In genomic region chr14:119761376-119761775, GRCm38 (mm10) we compare ENCODE assay signal across 23 mouse cellular contexts.
DNase-seq lines count a peak whose midpoint lies in the region; ATAC-seq and TF ChIP-seq lines count a peak whose summit lies in the region.
"Had no signal": no experiment of that assay in that cellular context is flagged by ENCODE, and none has a peak within 500 bp of the region (broad histone marks: within the 10 kb centered on the region; RNA-seq: fewer than 3 reads in every experiment).

No protein-coding gene starts in this region.

- H3K4me3 ChIP-seq in MEL (ENCODE audit: control insufficient read depth in 1 of 2, insufficient read depth in 1 of 2, low read depth in 2 of 2, low read length in 2 of 2), result no peak overlapping the region
- H3K4me3 ChIP-seq in hindbrain, embryonic 12.5 days, result no peak overlapping the region
- H3K4me3 ChIP-seq: embryonic facial prominence, embryonic 10.5 days; embryonic facial prominence, embryonic 12.5 days; forebrain, embryonic 13.5 days; forebrain, embryonic 15.5 days had no signal

- H3K27ac ChIP-seq in MEL (ENCODE audit: control insufficient read depth, low read depth, low read length), result no peak overlapping the region
- no peak overlapping the region for H3K27ac ChIP-seq in hindbrain, embryonic 12.5 days
- H3K27ac ChIP-seq: embryonic facial prominence, embryonic 10.5 days; embryonic facial prominence, embryonic 12.5 days; forebrain, embryonic 13.5 days; forebrain, embryonic 15.5 days had no signal

- no peak overlapping the region for H3K4me2 ChIP-seq in hindbrain, embryonic 12.5 days (replicated peaks)
- H3K4me2 ChIP-seq: embryonic facial prominence, embryonic 12.5 days; forebrain, embryonic 13.5 days; forebrain, embryonic 15.5 days had no signal

- no peaks in the 10 kb centered on the region for H3K27me3 ChIP-seq in MEL (ENCODE audit: control insufficient read depth in 1 of 2, insufficient read depth in 2 of 2, low read length in 2 of 2)
- H3K27me3 ChIP-seq in hindbrain, embryonic 12.5 days, result no peaks in the 10 kb centered on the region
- H3K27me3 ChIP-seq: CH12.LX; embryonic facial prominence, embryonic 12.5 days; forebrain, embryonic 13.5 days; forebrain, embryonic 15.5 days had no signal

- no peaks in the 10 kb centered on the region for H3K79me2 ChIP-seq in MEL (ENCODE audit: control insufficient read depth, insufficient read depth, low read length, poor library complexity)

- TF ChIP-seq EP300 in MEL (IDR thresholded peaks at IDR 0.05; ENCODE audit: low read depth in 1 of 2, low read length in 2 of 2), result no peak

- TF ChIP-seq POLR2A in MEL (IDR thresholded peaks at IDR 0.05; ENCODE audit: control insufficient read depth in 1 of 2, insufficient read depth in 1 of 2, low read depth in 1 of 2, low read length in 2 of 2, poor library complexity in 1 of 2), result no peak

- H3K4me1 ChIP-seq in MEL (ENCODE audit: control insufficient read depth in 1 of 2, insufficient read depth in 2 of 2, low read length in 2 of 2), result no peaks in the 10 kb centered on the region
- no peaks in the 10 kb centered on the region for H3K4me1 ChIP-seq in hindbrain, embryonic 12.5 days
- H3K4me1 ChIP-seq: embryonic facial prominence, embryonic 10.5 days; embryonic facial prominence, embryonic 12.5 days; forebrain, embryonic 13.5 days; forebrain, embryonic 15.5 days had no signal

- H3K36me3 ChIP-seq in MEL (ENCODE audit: control insufficient read depth in 1 of 2, insufficient read depth in 2 of 2, low read length in 2 of 2), result no peaks in the 10 kb centered on the region
- no peaks in the 10 kb centered on the region for H3K36me3 ChIP-seq in hindbrain, embryonic 12.5 days
- H3K36me3 ChIP-seq: embryonic facial prominence, embryonic 10.5 days; embryonic facial prominence, embryonic 12.5 days; forebrain, embryonic 15.5 days; G1E had no signal

- peak; percentile 3 for DNase-seq in MEL (ENCODE audit: low read depth, low spot score)
- no peak for DNase-seq in adrenal gland, adult 2 months
- DNase-seq: adrenal gland, postnatal 10 days; adrenal gland, postnatal 25 days; B cell, adult 2 months; cerebellum, adult 11 months; cerebellum, adult 18-20 months; cerebellum, adult 8-10 months; cerebellum, adult 9-11 months; cerebellum, postnatal 14 days; cerebellum, postnatal 36 days had no signal

- H3K9me3 ChIP-seq in MEL (replicated peaks; ENCODE audit: insufficient read depth, low read length), result no peaks in the 10 kb centered on the region
- H3K9me3 ChIP-seq in hindbrain, embryonic 12.5 days (replicated peaks), result no peaks in the 10 kb centered on the region
- H3K9me3 ChIP-seq: embryonic facial prominence, embryonic 10.5 days; embryonic facial prominence, embryonic 12.5 days; forebrain, embryonic 13.5 days; forebrain, embryonic 15.5 days had no signal

- TF ChIP-seq CTCF in MEL (IDR thresholded peaks at IDR 0.05 in 2 of 3, conservative IDR thresholded peaks at IDR 0.05 in 1 of 3; ENCODE audit: control insufficient read depth in 1 of 3, insufficient read depth in 1 of 3, low read depth in 2 of 3, low read length in 3 of 3, poor library complexity in 1 of 3, severe bottlenecking in 1 of 3), result no peak

- no peak for TF ChIP-seq RAD21 in MEL (IDR thresholded peaks at IDR 0.05; ENCODE audit: low read depth, low read length)

- peak; percentile 90 for ATAC-seq in granulocyte monocyte progenitor cell, adult 5-6 weeks (replicated peaks; ENCODE audit: poor library complexity, severe bottlenecking)
- peak; percentile 80 for ATAC-seq in megakaryocyte progenitor cell, adult 5-6 weeks (replicated peaks; ENCODE audit: poor library complexity)
- no peak for ATAC-seq in hindbrain, embryonic 12.5 days (ENCODE audit: low FRiP score)
- ATAC-seq: activated CD4-positive, CD25-positive, alpha-beta regulatory T cell, adult 4 months; CD4-positive, CD25-positive, alpha-beta regulatory T cell, adult 4 months; forebrain, embryonic 13.5 days; forebrain, embryonic 15.5 days; Patski had no signal

- no peak overlapping the region for H3K9ac ChIP-seq in MEL (ENCODE audit: control insufficient read depth, low read depth, low read length, poor library complexity, severe bottlenecking)
- no peak overlapping the region for H3K9ac ChIP-seq in hindbrain, embryonic 12.5 days
- H3K9ac ChIP-seq: embryonic facial prominence, embryonic 12.5 days; forebrain, embryonic 13.5 days; forebrain, embryonic 15.5 days had no signal

- 94% methylated on average over 7 of the region's 7 CpGs for WGBS in hindbrain, embryonic 12.5 days

TF ChIP-seq in MEL, 35 proteins besides CTCF, POLR2A, EP300 and RAD21:
- TF ChIP-seq CHD1 (IDR thresholded peaks at IDR 0.05; ENCODE audit: low read depth, low read length) (no peak), SMC3 (IDR thresholded peaks at IDR 0.05; ENCODE audit: low read depth, low read length) (no peak), ZKSCAN1 (IDR thresholded peaks at IDR 0.05; ENCODE audit: low read depth, low read length) (no peak), ZNF384 (IDR thresholded peaks at IDR 0.05; ENCODE audit: low read depth, low read length) (no peak), MEF2A (IDR thresholded peaks at IDR 0.05; ENCODE audit: extremely low read depth, insufficient replicate concordance, low read depth, low read length, poor library complexity, severe bottlenecking) (no peak), MAFK (IDR thresholded peaks at IDR 0.05; ENCODE audit: borderline replicate concordance, low read depth, low read length) (no peak), MXI1 (IDR thresholded peaks at IDR 0.05; ENCODE audit: low read depth, low read length) (no peak), MAZ (IDR thresholded peaks at IDR 0.05; ENCODE audit: low read depth, low read length) (no peak), ELF1 (IDR thresholded peaks at IDR 0.05; ENCODE audit: low read depth, low read length) (no peak), ZMIZ1 (IDR thresholded peaks at IDR 0.05; ENCODE audit: low read depth, low read length) (no peak), KAT2A (conservative IDR thresholded peaks at IDR 0.05; ENCODE audit: low read depth, low read length) (no peak), NRF1 (IDR thresholded peaks at IDR 0.05; ENCODE audit: insufficient read depth, low read depth, low read length, poor library complexity, severe bottlenecking) (no peak), TAL1 (IDR thresholded peaks at IDR 0.05; ENCODE audit: low read length) (no peak)
